Mouse (Mus musculus): ENCODE data around the gene Tm4sf20. TPM values are rescaled to one million over a fixed set of nuclear protein-coding genes. Genes with fewer than 3 reads are reported as not detected.
A peak's percentile ranks its signal among the peaks of the same experiment; 100 is the strongest.

The Tm4sf20 gene
- polyA plus RNA-seq, 1 experiment from 2014 or later = not detected

DNA sequence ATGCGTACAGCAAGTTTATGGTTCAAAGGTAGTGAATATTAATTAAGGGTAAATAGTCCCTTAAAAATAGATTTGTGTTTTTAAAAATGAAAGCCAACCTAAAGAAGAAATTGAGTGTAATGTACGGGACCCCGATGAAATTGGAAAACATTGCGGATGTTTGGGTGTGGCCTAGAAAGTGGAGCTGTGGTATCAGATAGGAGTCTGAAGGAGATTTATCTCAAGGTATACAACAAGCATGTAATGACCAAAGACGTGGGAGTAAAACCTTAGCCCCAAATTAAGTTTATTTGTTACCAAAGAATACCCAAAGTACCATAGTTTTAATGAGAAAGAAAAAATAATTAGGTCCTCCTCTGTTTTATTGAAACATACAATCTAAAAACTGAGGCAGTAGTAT, 41.8 kb downstream of the Tm4sf20 start:
- no peaks in the 10 kb centered on the region for H3K9me3 ChIP-seq (replicated peaks)
- DNase-seq (ENCODE audit: low spot score) = no peak
- H3K27ac ChIP-seq = no peak overlapping the region
- 96% methylated on average over 5 of the region's 5 CpGs for WGBS
- peaks cover 9% of the 10 kb centered on the region for H3K4me1 ChIP-seq
- H3K4me3 ChIP-seq = no peak overlapping the region
- peaks cover 36% of the 10 kb centered on the region for H3K36me3 ChIP-seq
- 0 out of 2 replicates have a peak, but pooled peaks cover 4% of the 10 kb centered on the region for H3K27me3 ChIP-seq (ENCODE audit: low read depth, poor library complexity, severe bottlenecking)

DNA sequence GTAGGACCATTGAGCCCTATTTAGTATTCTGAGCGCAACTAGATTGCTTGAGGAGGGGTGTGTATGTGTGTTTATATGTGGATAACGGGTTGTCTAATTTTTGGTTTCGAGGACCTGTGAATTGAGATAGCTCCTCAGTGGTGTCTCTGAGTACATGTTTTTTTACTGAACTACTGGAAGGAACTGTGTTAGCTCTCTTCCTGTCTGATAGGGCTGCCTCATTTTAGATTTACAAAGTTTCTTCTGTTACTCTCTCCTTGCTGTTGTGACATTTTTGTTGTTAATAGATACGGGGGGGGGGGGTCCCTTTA, 42.4 kb downstream of the Tm4sf20 start:
- WGBS = 64% methylated on average over 4 of the region's 4 CpGs
- Histone ChIP-seq H3K36me3 (peaks cover 30% of the 10 kb centered on the region), H3K27ac (no peak overlapping the region)

DNA sequence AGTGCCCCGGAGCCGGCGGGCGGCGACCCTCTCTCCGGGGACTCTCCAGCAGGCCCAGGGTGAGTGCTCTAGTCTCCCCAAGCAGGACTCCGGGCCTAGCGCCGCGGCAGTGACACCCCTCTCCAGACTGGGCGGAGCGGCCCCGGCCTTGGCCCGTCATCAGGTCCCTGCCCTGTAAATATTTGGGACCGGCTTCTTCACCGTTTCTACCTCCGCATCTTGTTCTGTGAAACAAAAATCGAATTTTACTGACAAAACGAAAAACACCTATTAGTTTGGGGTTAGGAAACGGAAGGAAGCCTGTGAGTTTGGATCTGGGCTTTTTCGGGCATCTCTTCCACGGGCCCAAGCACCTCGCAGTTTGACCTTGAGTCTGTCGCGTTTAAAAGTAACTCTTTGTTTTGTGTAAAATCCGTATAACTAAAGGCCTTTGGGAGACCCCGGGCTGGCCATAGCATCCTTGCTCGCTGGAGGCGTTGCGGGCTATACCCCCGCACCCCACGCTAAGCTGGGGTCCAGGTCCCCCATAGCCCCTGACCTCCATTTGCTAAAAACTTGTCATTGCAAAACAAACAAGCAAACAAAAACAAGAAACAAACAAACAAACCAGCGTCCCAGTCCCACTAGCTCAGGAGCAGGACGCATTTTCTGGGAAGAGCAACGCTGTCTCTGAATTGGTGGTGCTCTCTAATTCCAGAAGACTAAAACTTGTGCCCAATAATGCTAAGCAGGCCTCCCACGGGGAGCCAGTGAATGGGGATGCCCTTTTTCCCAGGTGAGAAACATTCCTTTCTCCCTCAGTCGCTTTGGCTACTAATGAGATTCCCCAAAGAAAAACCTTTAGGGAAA, 43.0 kb downstream of the Tm4sf20 start:
- H3K4me1 ChIP-seq = peaks cover 9% of the 10 kb centered on the region
- peaks cover 24% of the 10 kb centered on the region for H3K36me3 ChIP-seq
- H3K27ac ChIP-seq = peak overlapping the region; percentile 97
- no peak for DNase-seq (ENCODE audit: low spot score)
- 2% methylated on average over 37 of the region's 37 CpGs for WGBS
- peak overlapping the region; percentile 88 for H3K4me3 ChIP-seq
- H3K9me3 ChIP-seq (replicated peaks) = no peaks in the 10 kb centered on the region
- H3K27me3 ChIP-seq (ENCODE audit: low read depth, poor library complexity, severe bottlenecking) = 0 out of 2 replicates have a peak, but pooled peaks cover 4% of the 10 kb centered on the region

More for the DNA sequence above, 42.4 kb downstream of the Tm4sf20 start:
- 0 out of 2 replicates have a peak, but pooled peaks cover 4% of the 10 kb centered on the region for H3K27me3 ChIP-seq (ENCODE audit: low read depth, poor library complexity, severe bottlenecking)
- peaks cover 9% of the 10 kb centered on the region for H3K4me1 ChIP-seq
- H3K9me3 ChIP-seq (replicated peaks) = no peaks in the 10 kb centered on the region
- no peak for DNase-seq (ENCODE audit: low spot score)
- peak overlapping the region; percentile 88 for H3K4me3 ChIP-seq

DNA sequence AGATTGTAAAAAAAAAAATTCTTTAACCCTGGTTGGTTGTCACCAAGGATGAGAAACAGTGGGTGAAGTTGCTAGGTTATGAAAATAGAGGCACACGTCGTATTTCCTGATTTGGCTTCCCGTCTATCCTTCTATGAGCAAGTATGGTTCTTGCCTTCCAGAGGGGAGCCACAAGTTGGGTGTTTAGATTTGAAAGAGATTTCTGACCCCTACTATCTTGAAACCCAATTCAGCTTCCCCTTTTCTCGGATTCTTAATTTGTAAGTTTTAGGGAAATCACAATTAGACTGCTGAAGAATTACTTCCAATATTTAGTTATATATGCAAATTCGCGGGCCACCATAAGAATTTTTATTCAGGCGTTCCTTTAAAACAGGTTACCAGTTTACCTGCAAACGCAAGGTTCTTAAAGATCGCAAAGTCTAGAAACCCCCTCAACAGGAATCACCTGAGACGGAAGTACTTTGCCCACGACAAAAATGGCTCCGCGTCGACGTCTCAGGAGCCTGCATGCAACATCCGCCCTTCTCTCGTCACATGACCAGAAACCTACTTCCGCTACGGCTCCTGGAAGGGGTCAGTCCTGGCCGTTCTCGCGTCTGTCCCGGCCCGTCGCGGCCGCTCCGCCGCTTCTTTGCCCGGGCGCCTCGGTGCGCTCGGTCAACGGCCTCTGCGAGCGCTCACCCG, 43.8 kb downstream of the Tm4sf20 start, which contains the start of gene Mff:
Gene Mff, plus strand, starts transcription at position 552 of the 687 bp plus-strand sequence.
- H3K9me3 ChIP-seq (replicated peaks) = no peaks in the 10 kb centered on the region
- peak within 1 kb of the TSS; percentile 88 for H3K4me3 ChIP-seq
- peak; percentile 96 for DNase-seq (ENCODE audit: low spot score)
- H3K36me3 ChIP-seq = peaks cover 16% of the 10 kb centered on the region
- H3K27me3 ChIP-seq (ENCODE audit: low read depth, poor library complexity, severe bottlenecking) = 0 out of 2 replicates have a peak, but pooled peaks cover 4% of the 10 kb centered on the region
- WGBS = 10% methylated on average over 38 of the region's 38 CpGs
- peaks cover 9% of the 10 kb centered on the region for H3K4me1 ChIP-seq
- H3K27ac ChIP-seq = peak within 1 kb of the TSS; percentile 97

DNA sequence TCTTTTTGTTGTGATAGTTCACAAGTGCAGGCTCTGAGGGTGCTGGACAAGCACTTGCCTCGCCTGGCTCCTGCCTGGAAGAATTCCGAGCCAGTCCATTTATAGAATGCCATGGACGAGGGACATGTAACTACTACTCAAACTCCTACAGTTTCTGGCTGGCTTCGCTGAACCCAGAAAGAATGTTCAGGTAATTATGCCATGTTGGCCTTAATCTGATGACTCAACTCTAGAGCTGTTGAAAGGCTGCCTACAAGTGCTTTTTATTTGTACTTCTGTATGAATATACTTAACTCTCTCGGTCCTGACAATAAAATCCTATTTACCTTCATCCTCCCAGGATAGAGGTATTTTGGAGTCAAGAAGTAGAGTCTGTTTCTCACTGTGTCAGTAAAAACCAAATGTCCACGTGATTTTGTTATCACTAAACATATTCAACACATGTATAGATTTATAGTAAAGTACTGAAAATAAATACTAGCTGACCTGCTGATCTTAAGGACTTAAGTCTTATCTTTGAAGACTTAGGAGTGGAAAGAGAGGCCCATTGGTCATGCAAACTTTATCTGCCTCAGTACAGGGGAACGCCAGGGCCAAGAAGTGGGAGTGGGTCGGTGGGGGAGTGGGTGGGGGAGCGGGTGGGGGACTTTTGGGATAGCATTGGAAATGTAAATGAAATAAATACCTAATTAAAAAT, 50.3 kb downstream of the Tm4sf20 start:
- Histone ChIP-seq H3K27ac (no peak overlapping the region), H3K9me3 (replicated peaks) (no peaks in the 10 kb centered on the region)
- WGBS = 80% methylated on average over 9 of the region's 9 CpGs

More for the DNA sequence above, 50.3 kb downstream of the Tm4sf20 start:
- Histone ChIP-seq H3K4me3 (no peak overlapping the region), H3K36me3 (no peaks in the 10 kb centered on the region), H3K4me1 (no peaks in the 10 kb centered on the region), H3K27me3 (ENCODE audit: low read depth, poor library complexity, severe bottlenecking) (0 out of 2 replicates have a peak, but pooled peaks cover 4% of the 10 kb centered on the region)
- DNase-seq (ENCODE audit: low spot score) = no peak

Other genes starting within 250 kb of the Tm4sf20 start
- gene Col4a4, start 181.6 kb downstream of the Tm4sf20 start, polyA plus RNA-seq (2016; fragmentation: Nextera tagmentation; extraction: Ambion mirVana) = 0.05 TPM in 1 of 2 replicates, not detected in the other
- gene Col4a3, start 181.5 kb downstream of the Tm4sf20 start, polyA plus RNA-seq (2016; fragmentation: Nextera tagmentation; extraction: Ambion mirVana) = 0.03 and 0.04 TPM in 2 replicates
- 182 and 216 TPM in 2 replicates for gene Mff, start 43.6 kb downstream of the Tm4sf20 start, polyA plus RNA-seq (2016; fragmentation: Nextera tagmentation; extraction: Ambion mirVana)
- not detected in 2 replicates for gene Gm47791, start 2.8 kb upstream of the Tm4sf20 start, polyA plus RNA-seq (2016; fragmentation: Nextera tagmentation; extraction: Ambion mirVana)
- 26.9 and 30.5 TPM in 2 replicates for gene Agfg1, start 71.0 kb upstream of the Tm4sf20 start, polyA plus RNA-seq (2016; fragmentation: Nextera tagmentation; extraction: Ambion mirVana)
- 0.19 TPM in 1 of 2 replicates, not detected in the other for gene A030005L19Rik, start 144.9 kb upstream of the Tm4sf20 start, polyA plus RNA-seq (2016; fragmentation: Nextera tagmentation; extraction: Ambion mirVana)
- gene A030014E15Rik, start 156.5 kb upstream of the Tm4sf20 start, polyA plus RNA-seq (2016; fragmentation: Nextera tagmentation; extraction: Ambion mirVana) = not detected in 2 replicates
- gene Gm6217, start 162.9 kb upstream of the Tm4sf20 start, polyA plus RNA-seq (2016; fragmentation: Nextera tagmentation; extraction: Ambion mirVana) = not detected in 2 replicates
- gene A030003K21Rik, start 174.9 kb upstream of the Tm4sf20 start, polyA plus RNA-seq (2016; fragmentation: Nextera tagmentation; extraction: Ambion mirVana) = not detected in 2 replicates
- gene Gm7544, start 187.6 kb upstream of the Tm4sf20 start, polyA plus RNA-seq (2016; fragmentation: Nextera tagmentation; extraction: Ambion mirVana) = not detected in 2 replicates
- not detected in 2 replicates for gene Gm47955, start 191.8 kb upstream of the Tm4sf20 start, polyA plus RNA-seq (2016; fragmentation: Nextera tagmentation; extraction: Ambion mirVana)
- not detected in 2 replicates for gene Gm47959, start 232.1 kb upstream of the Tm4sf20 start, polyA plus RNA-seq (2016; fragmentation: Nextera tagmentation; extraction: Ambion mirVana)